10 mouse cellular contexts compared by ENCODE assay signal in genomic region chr13:12196012-12196411, GRCm38 (mm10).
A peak's percentile ranks its signal among the peaks of the same experiment; 100 is the strongest.
DNase-seq lines count a peak whose midpoint lies in the region; ATAC-seq lines count a peak whose summit lies in the region.
"Had no signal": no experiment of that assay in that cellular context is flagged by ENCODE, and none has a peak within 500 bp of the region (broad histone marks: within the 10 kb centered on the region; RNA-seq: fewer than 3 reads in every experiment).

No protein-coding gene starts in this region.

- DNase-seq in heart, adult 18-20 months: peak; percentile 78 to 82
- no peak for DNase-seq in heart, embryonic 10.5 days (ENCODE audit: low spot score)
- peak; percentile 21 to 33 for DNase-seq in gastrocnemius, postnatal 36 days
- no peak for DNase-seq in thymus, postnatal 14 days
- no peak for DNase-seq in layer of hippocampus, adult 8-10 months (ENCODE audit: low spot score in 2 of 2)
- no peak for DNase-seq in frontal cortex, adult 2 months (ENCODE audit: extremely low spot score in 1 of 2, low spot score in 1 of 2)
- DNase-seq: liver, postnatal 0 days had no signal

- peaks cover 79% of the 10 kb centered on the region for H3K36me3 ChIP-seq in heart, embryonic 10.5 days
- H3K36me3 ChIP-seq in neural tube, embryonic 14.5 days (ENCODE audit: control insufficient read depth, insufficient read depth, low read length): peaks cover 8% of the 10 kb centered on the region
- H3K36me3 ChIP-seq in neural tube, embryonic 15.5 days: peaks cover 26% of the 10 kb centered on the region; the same call in 1 of the 2 replicates

- intact Hi-C loops in gastrocnemius, postnatal 36 days (cut with DNase I): no loop called here

- H3K27ac ChIP-seq in heart, embryonic 10.5 days: no peak overlapping the region
- no peak overlapping the region for H3K27ac ChIP-seq in neural tube, embryonic 14.5 days (ENCODE audit: low read depth, low read length)
- H3K27ac ChIP-seq in neural tube, embryonic 15.5 days (replicated peaks): no peak overlapping the region

- H3K4me2 ChIP-seq in neural tube, embryonic 14.5 days (ENCODE audit: low read depth, low read length): no peak overlapping the region
- H3K4me2 ChIP-seq in neural tube, embryonic 15.5 days: no peak overlapping the region

- no peaks in the 10 kb centered on the region; the same call in 1 of the 2 replicates for H3K4me1 ChIP-seq in heart, embryonic 10.5 days
- H3K4me1 ChIP-seq in neural tube, embryonic 14.5 days (ENCODE audit: control insufficient read depth, insufficient read depth, low read length): no peaks in the 10 kb centered on the region
- H3K4me1 ChIP-seq in neural tube, embryonic 15.5 days: no peaks in the 10 kb centered on the region

- no peak overlapping the region for H3K9ac ChIP-seq in neural tube, embryonic 14.5 days (replicated peaks; ENCODE audit: low read depth, low read length)
- H3K9ac ChIP-seq in neural tube, embryonic 15.5 days (replicated peaks): no peak overlapping the region
- H3K9ac ChIP-seq: liver, postnatal 0 days had no signal

- no peaks in the 10 kb centered on the region for H3K9me3 ChIP-seq in heart, embryonic 10.5 days
- no peaks in the 10 kb centered on the region for H3K9me3 ChIP-seq in neural tube, embryonic 14.5 days (ENCODE audit: control insufficient read depth, low read length)
- H3K9me3 ChIP-seq in neural tube, embryonic 15.5 days (replicated peaks): no peaks in the 10 kb centered on the region

- H3K4me3 ChIP-seq in heart, embryonic 10.5 days: no peak overlapping the region
- H3K4me3 ChIP-seq in neural tube, embryonic 14.5 days (ENCODE audit: low read depth, low read length): no peak overlapping the region
- H3K4me3 ChIP-seq in neural tube, embryonic 15.5 days (replicated peaks): no peak overlapping the region

- H3K27me3 ChIP-seq in heart, embryonic 10.5 days (ENCODE audit: insufficient read depth, poor library complexity, severe bottlenecking): no peaks in the 10 kb centered on the region
- no peaks in the 10 kb centered on the region for H3K27me3 ChIP-seq in neural tube, embryonic 14.5 days (ENCODE audit: control insufficient read depth, insufficient read depth, low read length)
- H3K27me3 ChIP-seq in neural tube, embryonic 15.5 days (replicated peaks): no peaks in the 10 kb centered on the region
- H3K27me3 ChIP-seq: CH12.LX had no signal

- peak; percentile 65 for ATAC-seq in neural tube, embryonic 14.5 days (ENCODE audit: low read depth)
- ATAC-seq in neural tube, embryonic 15.5 days (ENCODE audit: low FRiP score): no peak
- ATAC-seq: liver, postnatal 0 days had no signal

- WGBS in heart, embryonic 10.5 days: 92% methylated on average over 3 of the region's 3 CpGs
- 82% methylated on average over 3 of the region's 3 CpGs for WGBS in neural tube, embryonic 14.5 days
- WGBS in neural tube, embryonic 15.5 days: 74% methylated on average over 3 of the region's 3 CpGs

Comparison
In these comparisons a context has a peak if more than half of its experiments do, and no peak if none do; other contexts are left out.
1. DNase-seq: peak in heart, adult 18-20 months (2 of 2) and gastrocnemius, postnatal 36 days (2 of 2); none in heart, embryonic 10.5 days (single experiment), thymus, postnatal 14 days (single experiment), layer of hippocampus, adult 8-10 months (0 of 2) and frontal cortex, adult 2 months (0 of 2).